Mouse (Mus musculus): ENCODE measurements around the gene Gm10401.

- TF ChIP-seq HCFC1 (IDR thresholded peaks at IDR 0.05; ENCODE audit: borderline replicate concordance, insufficient read depth, low read length), result no peak
- no peak for TF ChIP-seq CHD2 (IDR thresholded peaks at IDR 0.05; ENCODE audit: low read depth, low read length)
- no peak for TF ChIP-seq ZNF384 (IDR thresholded peaks at IDR 0.05; ENCODE audit: low read depth, low read length)
Observed at GRCm38 (mm10) chr5:115126578-115127312, 28.6 kb upstream of the Gm10401 start.

Data from ES-E14 (cell line).